Mouse (Mus musculus) brain, embryonic 18.5 days (tissue): ENCODE data around the gene Clic4.

Experiments used
- DNase-seq: peaks from one replicate; pipeline ENCODE4 v3.0.0-alpha.2; 2012; ENCODE audit warnings: low read depth, low spot score

Clic4 gene

GRCm38 (mm10) chr4:135258521-135258920, 14.1 kb downstream of the Clic4 start:
- DNase-seq: no peak

GRCm38 (mm10) chr4:135257881-135258476, 14.6 kb downstream of the Clic4 start:
- no peak for DNase-seq

- DNase-seq: no peak
Observed at GRCm38 (mm10) chr4:135256536-135257450, 15.8 kb downstream of the Clic4 start.

GRCm38 (mm10) chr4:135254770-135255169, 17.8 kb downstream of the Clic4 start:
- no peak for DNase-seq

- DNase-seq: no peak
Observed at GRCm38 (mm10) chr4:135254321-135254720, 18.3 kb downstream of the Clic4 start.

- DNase-seq: no peak
Observed at GRCm38 (mm10) chr4:135253239-135254039, 19.2 kb downstream of the Clic4 start.

- no peak for DNase-seq
Observed at GRCm38 (mm10) chr4:135251801-135252200, 20.8 kb downstream of the Clic4 start.

GRCm38 (mm10) chr4:135248250-135249018, 24.2 kb downstream of the Clic4 start:
- no peak for DNase-seq

GRCm38 (mm10) chr4:135246866-135247756, 25.5 kb downstream of the Clic4 start:
- DNase-seq: no peak

- no peak for DNase-seq
Observed at GRCm38 (mm10) chr4:135246444-135246843, 26.2 kb downstream of the Clic4 start.

- no peak for DNase-seq
Observed at GRCm38 (mm10) chr4:135245841-135246240, 26.8 kb downstream of the Clic4 start.

GRCm38 (mm10) chr4:135244335-135244734, 28.3 kb downstream of the Clic4 start:
- no peak for DNase-seq

- DNase-seq: no peak
Observed at GRCm38 (mm10) chr4:135242913-135243541, 29.6 kb downstream of the Clic4 start.

GRCm38 (mm10) chr4:135242383-135242782, 30.2 kb downstream of the Clic4 start:
- DNase-seq: no peak

GRCm38 (mm10) chr4:135241669-135242068, 30.9 kb downstream of the Clic4 start:
- DNase-seq: no peak

GRCm38 (mm10) chr4:135241106-135241505, 31.5 kb downstream of the Clic4 start:
- DNase-seq: no peak

- no peak for DNase-seq
Observed at GRCm38 (mm10) chr4:135240329-135240728, 32.3 kb downstream of the Clic4 start.

- no peak for DNase-seq
Observed at GRCm38 (mm10) chr4:135238706-135239510, 33.7 kb downstream of the Clic4 start.

GRCm38 (mm10) chr4:135236658-135237057, 36.0 kb downstream of the Clic4 start:
- no peak for DNase-seq
